Mouse (Mus musculus): Measurements from ENCODE around the gene Sfrp2.

Gene Sfrp2

GRCm38 (mm10) chr3:83771160-83771869 is 5.2 kb downstream of the Sfrp2 start:
- DNase-seq (ENCODE audit: low spot score): no peak

GRCm38 (mm10) chr3:83773281-83773680 is 7.2 kb downstream of the Sfrp2 start:
- DNase-seq (ENCODE audit: low spot score): no peak

GRCm38 (mm10) chr3:83775403-83775802 is 9.3 kb downstream of the Sfrp2 start:
- no peak for DNase-seq (ENCODE audit: low spot score)

- DNase-seq (ENCODE audit: low spot score): no peak
These were observed 15.5 kb downstream of the Sfrp2 start for GRCm38 (mm10) chr3:83781460-83782222.

- DNase-seq (ENCODE audit: low spot score): no peak
These were observed 17.8 kb downstream of the Sfrp2 start for GRCm38 (mm10) chr3:83783716-83784469.

GRCm38 (mm10) chr3:83784726-83785125 is 18.6 kb downstream of the Sfrp2 start:
- DNase-seq (ENCODE audit: low spot score): no peak

- no peak for DNase-seq (ENCODE audit: low spot score)
These were observed 21.0 kb downstream of the Sfrp2 start for GRCm38 (mm10) chr3:83787086-83787485.

- no peak for DNase-seq (ENCODE audit: low spot score)
These were observed 21.7 kb downstream of the Sfrp2 start for GRCm38 (mm10) chr3:83787776-83788305.

- no peak for DNase-seq (ENCODE audit: low spot score)
These were observed 23.7 kb downstream of the Sfrp2 start for GRCm38 (mm10) chr3:83789651-83790451.

- no peak for DNase-seq (ENCODE audit: low spot score)
These were observed 25.3 kb downstream of the Sfrp2 start for GRCm38 (mm10) chr3:83791444-83791843.

GRCm38 (mm10) chr3:83797098-83797497 is 31.0 kb downstream of the Sfrp2 start:
- DNase-seq (ENCODE audit: low spot score): no peak

GRCm38 (mm10) chr3:83797828-83798227 is 31.7 kb downstream of the Sfrp2 start:
- DNase-seq (ENCODE audit: low spot score): peak; percentile 22

GRCm38 (mm10) chr3:83799486-83799885 is 33.4 kb downstream of the Sfrp2 start:
- DNase-seq (ENCODE audit: low spot score): no peak

- DNase-seq (ENCODE audit: low spot score): no peak
These were observed 35.6 kb downstream of the Sfrp2 start for GRCm38 (mm10) chr3:83801649-83802155.

GRCm38 (mm10) chr3:83808483-83808882 is 42.4 kb downstream of the Sfrp2 start:
- DNase-seq (ENCODE audit: low spot score): no peak

GRCm38 (mm10) chr3:83811987-83812386 is 45.9 kb downstream of the Sfrp2 start:
- DNase-seq (ENCODE audit: low spot score): no peak

GRCm38 (mm10) chr3:83812863-83813262 is 46.7 kb downstream of the Sfrp2 start:
- DNase-seq (ENCODE audit: low spot score): no peak

- DNase-seq (ENCODE audit: low spot score): no peak
These were observed 50.3 kb downstream of the Sfrp2 start for GRCm38 (mm10) chr3:83816372-83816925.

GRCm38 (mm10) chr3:83823774-83824173 is 57.7 kb downstream of the Sfrp2 start:
- DNase-seq (ENCODE audit: low spot score): no peak

Measured in testis, postnatal 14 days (tissue).